Mouse (Mus musculus) liver, embryonic 14.5 days (tissue): ENCODE results near the gene Sema3d. TPM values are rescaled to one million over a fixed set of nuclear protein-coding genes. Genes with fewer than 3 reads are reported as not detected.

Experiments used
- ATAC-seq: fragments of 200-750 bp; cut with Nextera tagmentation; 2 replicates; pipeline ENCODE4 v1.8.0; 2017; ENCODE audit warnings: moderate number of reproducible peaks, mild to moderate bottlenecking, moderate library complexity; ENCODE audit not compliant: insufficient read depth
- DNase-seq, 3 experiments: peaks; one replicate each; pipeline ENCODE4 v3.0.0-alpha.2; 2012 to 2013; ENCODE audit warnings: low read depth in 3 of 3, low spot score in 3 of 3
- H3K27ac ChIP-seq: fragments of 300-500 bp; sonication (generic); 2 replicates; pipeline ENCODE4 v1.5.1; 2014; ENCODE audit warnings: moderate library complexity, mild to moderate bottlenecking, control low read depth, inconsistent platforms
- H3K27me3 ChIP-seq: fragments of 300-500 bp; sonication (generic); 2 replicates; pipeline ENCODE4 v1.6.1; 2014; ENCODE audit warnings: mild to moderate bottlenecking, low read length, moderate library complexity; ENCODE audit not compliant: control insufficient read depth, insufficient read depth
- H3K36me3 ChIP-seq: fragments of 300-500 bp; sonication (generic); replicated peaks from 2 replicates; pipeline ENCODE4 v1.6.1; 2014; ENCODE audit warnings: low read depth; ENCODE audit not compliant: control insufficient read depth, insufficient read depth
- H3K4me1 ChIP-seq, 2 experiments: fragments of 200-500 bp in 1 of 2; fragments of 300-500 bp in 1 of 2; sonication (generic) in 1 of 2; replicated peaks; 2 replicates each; pipeline ENCODE4 v1.6.1; 2012 to 2014; ENCODE audit warnings: antibody characterized with exemption in 1 of 2, inconsistent platforms in 1 of 2, low read length in 1 of 2; ENCODE audit not compliant: control insufficient read depth in 2 of 2, insufficient read depth in 2 of 2
- H3K4me2 ChIP-seq: fragments of 300-500 bp; sonication (generic); 2 replicates; pipeline ENCODE4 v1.6.1; 2014; ENCODE audit warnings: low read depth, mild to moderate bottlenecking, control low read depth, moderate library complexity
- H3K4me3 ChIP-seq, 2 experiments: fragments of 200-500 bp in 1 of 2; fragments of 300-500 bp in 1 of 2; sonication (generic) in 1 of 2; 2 replicates each; pipeline ENCODE4 v1.5.1; 2012 to 2014; ENCODE audit warnings: low read depth in 2 of 2, low read length in 2 of 2, mild to moderate bottlenecking in 2 of 2, control low read depth in 1 of 2, inconsistent platforms in 1 of 2, moderate library complexity in 1 of 2; ENCODE audit not compliant: insufficient read depth in 1 of 2
- H3K9ac ChIP-seq: fragments of 300-500 bp; sonication (generic); replicated peaks from 2 replicates; pipeline ENCODE4 v1.6.1; 2014; ENCODE audit warnings: mild to moderate bottlenecking, control low read depth, moderate library complexity
- H3K9me3 ChIP-seq: fragments of 300-500 bp; sonication (generic); 2 replicates; pipeline ENCODE4 v1.6.1; 2016; ENCODE audit warnings: low read length, mixed read lengths; ENCODE audit not compliant: control insufficient read depth
- CTCF ChIP-seq: IDR thresholded peaks from 2 replicates; pipeline ENCODE4 v1.5.1; 2016; ENCODE audit warnings: antibody characterized with exemption, low read depth, control low read depth
- EP300 ChIP-seq: IDR thresholded peaks from 2 replicates; pipeline ENCODE4 v1.6.1; 2016; ENCODE audit warnings: antibody characterized with exemption, low read depth
- WGBS: fragments of 180-500 bp; shearing (Covaris S2); extraction: QIAGEN DNeasy Blood & Tissue Kit; methylation state at CpG from one replicate; pipeline ENCODE4 v1.1.7; 2014; ENCODE audit not compliant: insufficient replicate concordance; 5-methylcytosine and 5-hydroxymethylcytosine counted together
- polyA plus RNA-seq, 2 experiments: library from polyadenylated mRNA; depleted of rRNA in 1 of 2; stranded (reverse) in 1 of 2; unstranded in 1 of 2; fragments of >200 nt; fragmentation: Nextera tagmentation in 1 of 2; extraction: Ambion mirVana in 1 of 2; gene quantifications; 2 replicates each; pipeline versions ENCODE4 v1.2.1 to v1.2.3; 2012 to 2014

The Sema3d gene
- polyA plus RNA-seq, 2 experiments = 0.38 to 0.65 TPM

GRCm38 (mm10) chr5:12392667-12393066, 9.5 kb downstream of the Sema3d start:
- Histone ChIP-seq H3K4me3 (no peak overlapping the region), H3K4me2 (no peak overlapping the region), H3K4me1 (no peaks in the 10 kb centered on the region), H3K9ac (no peak overlapping the region), H3K27ac (no peak overlapping the region), H3K27me3 (no peaks in the 10 kb centered on the region), H3K9me3 (no peaks in the 10 kb centered on the region), H3K36me3 (no peaks in the 10 kb centered on the region)
- WGBS = 57% methylated on average over 5 of the region's 5 CpGs
- no peak for ATAC-seq
- no peak for DNase-seq
- TF ChIP-seq CTCF (no peak), EP300 (no peak)

GRCm38 (mm10) chr5:12399271-12399670, 16.1 kb downstream of the Sema3d start:
- Histone ChIP-seq H3K27ac (no peak overlapping the region), H3K4me2 (no peak overlapping the region), H3K36me3 (no peaks in the 10 kb centered on the region), H3K9me3 (no peaks in the 10 kb centered on the region), H3K4me3 (no peak overlapping the region), H3K9ac (no peak overlapping the region), H3K27me3 (no peaks in the 10 kb centered on the region), H3K4me1 (no peaks in the 10 kb centered on the region)
- ATAC-seq (no peak), DNase-seq (no peak)
- 68% methylated on average over 2 of the region's 2 CpGs for WGBS
- TF ChIP-seq CTCF (no peak), EP300 (no peak)

DNA sequence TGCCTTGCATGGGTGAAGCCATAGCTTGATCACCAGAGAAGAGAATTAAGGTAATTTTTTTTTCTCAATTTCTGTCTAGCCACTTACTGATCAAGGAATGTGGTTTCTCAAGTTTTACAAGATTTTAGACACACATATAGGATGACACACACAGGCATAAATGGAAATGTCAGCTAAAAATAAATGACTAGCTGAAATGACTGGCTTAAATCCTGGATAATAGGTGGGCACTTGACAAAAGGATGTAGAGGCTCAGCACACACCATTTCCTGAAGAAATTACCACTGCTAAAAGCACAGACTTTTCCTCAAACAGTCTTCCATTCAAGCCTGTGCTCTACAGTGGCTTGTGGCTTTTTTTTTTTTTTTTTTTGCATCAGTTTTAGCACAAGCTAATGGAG, 21.0 kb downstream of the Sema3d start:
- ATAC-seq (no peak), DNase-seq (no peak)
- Histone ChIP-seq H3K4me3 (no peak overlapping the region), H3K4me1 (no peaks in the 10 kb centered on the region), H3K9ac (no peak overlapping the region), H3K36me3 (no peaks in the 10 kb centered on the region), H3K9me3 (no peaks in the 10 kb centered on the region), H3K4me2 (no peak overlapping the region), H3K27me3 (no peaks in the 10 kb centered on the region), H3K27ac (no peak overlapping the region)
- TF ChIP-seq EP300 (no peak), CTCF (no peak)

DNA sequence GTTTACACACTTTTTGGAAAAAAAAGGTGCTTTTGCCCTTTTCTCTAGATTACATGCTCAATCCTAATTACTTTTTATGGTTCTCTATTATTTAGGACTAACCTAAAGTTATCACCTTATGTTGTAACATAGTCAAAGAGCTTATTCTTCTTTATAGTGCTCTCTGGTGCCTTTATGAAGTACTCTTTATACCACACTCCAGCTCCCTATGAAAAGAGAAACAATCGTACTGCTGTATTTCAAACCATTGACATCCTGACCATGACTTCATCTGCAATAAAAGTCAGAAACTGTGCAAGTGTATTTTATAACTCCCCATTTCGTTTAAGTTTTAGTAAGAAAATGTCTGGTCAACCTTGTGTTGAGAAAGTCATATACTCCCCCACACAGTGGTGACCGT, 29.4 kb downstream of the Sema3d start:
- Histone ChIP-seq H3K27ac (no peak overlapping the region), H3K36me3 (no peaks in the 10 kb centered on the region), H3K9ac (no peak overlapping the region), H3K9me3 (no peaks in the 10 kb centered on the region), H3K4me2 (no peak overlapping the region), H3K4me3 (no peak overlapping the region), H3K27me3 (no peaks in the 10 kb centered on the region), H3K4me1 (no peaks in the 10 kb centered on the region)
- 57% methylated on average over 3 of the region's 3 CpGs for WGBS
- TF ChIP-seq CTCF (no peak), EP300 (no peak)
- DNase-seq (no peak), ATAC-seq (no peak)

DNA sequence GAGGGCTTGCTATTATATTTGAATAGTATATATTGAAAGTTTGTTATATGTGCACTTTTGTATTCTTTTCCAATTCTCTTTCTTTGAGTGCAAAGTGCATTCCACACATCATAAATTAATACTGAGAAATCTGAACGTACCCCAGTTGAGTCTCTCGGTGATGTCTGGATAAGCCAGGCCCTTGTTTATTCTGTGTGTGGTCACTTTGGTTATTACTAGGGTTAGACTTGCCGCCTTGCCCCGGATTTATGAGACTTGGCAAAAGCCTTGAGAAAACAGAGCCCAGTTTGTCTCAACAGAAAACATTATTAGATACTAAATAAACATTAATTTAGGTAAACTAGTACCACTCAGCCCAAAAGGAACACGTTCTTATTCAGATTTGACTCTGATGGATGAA, 40.1 kb downstream of the Sema3d start:
- WGBS = 51% methylated on average over 5 of the region's 5 CpGs
- Histone ChIP-seq H3K27me3 (no peaks in the 10 kb centered on the region), H3K36me3 (no peaks in the 10 kb centered on the region), H3K27ac (no peak overlapping the region), H3K4me3 (no peak overlapping the region), H3K9me3 (no peaks in the 10 kb centered on the region), H3K9ac (no peak overlapping the region), H3K4me1 (no peaks in the 10 kb centered on the region), H3K4me2 (no peak overlapping the region)
- TF ChIP-seq CTCF = no peak
- DNase-seq (no peak), ATAC-seq (no peak)

- no peaks in the 10 kb centered on the region for H3K27me3 ChIP-seq
- no peak for TF ChIP-seq EP300
- no peak for TF ChIP-seq CTCF
- no peak overlapping the region for H3K4me2 ChIP-seq
- no peak overlapping the region for H3K27ac ChIP-seq
- no peaks in the 10 kb centered on the region for H3K9me3 ChIP-seq
- H3K36me3 ChIP-seq = no peaks in the 10 kb centered on the region
- DNase-seq (no peak), ATAC-seq (no peak)
- H3K9ac ChIP-seq = no peak overlapping the region
- H3K4me1 ChIP-seq = no peaks in the 10 kb centered on the region
- H3K4me3 ChIP-seq = no peak overlapping the region
- WGBS = 39% methylated on average over 1 of the region's 1 CpGs
Observed at GRCm38 (mm10) chr5:12441737-12442136, 58.6 kb downstream of the Sema3d start.
